Mouse (Mus musculus) spleen, adult 18-20 months (tissue): ENCODE measurements around the gene Pgm1.

Experiments
- DNase-seq, 2 experiments: peaks; one replicate each; pipeline ENCODE4 v3.0.0; 2022; ENCODE audit warnings: mixed read lengths in 2 of 2

The Pgm1 gene

GRCm38 (mm10) chr4:99929149-99929612, at the start of gene Pgm1:
Gene Pgm1 (plus strand): TSS chr4:99929414.
- DNase-seq = peak; percentile 77 to 85

- no peak for DNase-seq
These were observed 47.3 kb upstream of the Pgm1 start for GRCm38 (mm10) chr4:99881882-99882281.

- no peak for DNase-seq
These were observed 46.8 kb upstream of the Pgm1 start for GRCm38 (mm10) chr4:99882405-99882804.

- no peak for DNase-seq
These were observed 15.2 kb upstream of the Pgm1 start for GRCm38 (mm10) chr4:99913894-99914451.

GRCm38 (mm10) chr4:99926380-99926779, 2.8 kb upstream of the Pgm1 start:
- DNase-seq = no peak

- no peak for DNase-seq
These were observed 693 bp upstream of the Pgm1 start for GRCm38 (mm10) chr4:99928521-99928920.

GRCm38 (mm10) chr4:99929613-99930517, 651 bp downstream of the Pgm1 start, which contains the start of gene Itgb3bp:
Gene Itgb3bp (minus strand): TSS chr4:99929813.
- DNase-seq = peak; percentile 42 to 60

- DNase-seq = no peak
These were observed 1.5 kb downstream of the Pgm1 start for GRCm38 (mm10) chr4:99930518-99931239.

GRCm38 (mm10) chr4:99931240-99931580, 2.0 kb downstream of the Pgm1 start:
- no peak for DNase-seq

- DNase-seq = no peak
These were observed 2.6 kb downstream of the Pgm1 start for GRCm38 (mm10) chr4:99931807-99932206.

GRCm38 (mm10) chr4:99934859-99935258, 5.6 kb downstream of the Pgm1 start:
- no peak for DNase-seq

GRCm38 (mm10) chr4:99936278-99936677, 7.1 kb downstream of the Pgm1 start:
- DNase-seq = no peak

- no peak for DNase-seq
These were observed 10.7 kb downstream of the Pgm1 start for GRCm38 (mm10) chr4:99939711-99940505.

GRCm38 (mm10) chr4:99941655-99942414, 12.6 kb downstream of the Pgm1 start:
- DNase-seq = no peak

- DNase-seq = no peak
These were observed 15.4 kb downstream of the Pgm1 start for GRCm38 (mm10) chr4:99944606-99945005.

- DNase-seq = no peak
These were observed 15.8 kb downstream of the Pgm1 start for GRCm38 (mm10) chr4:99945011-99945410.

- no peak for DNase-seq
These were observed 17.3 kb downstream of the Pgm1 start for GRCm38 (mm10) chr4:99946516-99946915.

GRCm38 (mm10) chr4:99947192-99947591, 18.0 kb downstream of the Pgm1 start:
- no peak for DNase-seq

GRCm38 (mm10) chr4:99947896-99948295, 18.7 kb downstream of the Pgm1 start:
- no peak for DNase-seq

- DNase-seq = no peak
These were observed 24.7 kb downstream of the Pgm1 start for GRCm38 (mm10) chr4:99953904-99954303.

- DNase-seq = no peak
These were observed 26.2 kb downstream of the Pgm1 start for GRCm38 (mm10) chr4:99955396-99955795.

GRCm38 (mm10) chr4:99957186-99957585, 28.0 kb downstream of the Pgm1 start:
- DNase-seq = no peak
